Mouse (Mus musculus) left cerebral cortex, postnatal 25 days (tissue): ENCODE measurements around the gene Wdr17. TPM values are rescaled to one million over a fixed set of nuclear protein-coding genes. Genes with fewer than 3 reads are reported as not detected.

Experiments
- DNase-seq, 2 experiments: peaks; one replicate each; pipeline ENCODE4 v3.0.0; 2022; ENCODE audit warnings: low spot score in 2 of 2, mixed read lengths in 1 of 2
- intact Hi-C: fragments of 180-260 bp; cut with DNase I; formaldehyde crosslinking; loops from one replicate; pipeline ENCODE4 v1.15.1; 2025
- total RNA-seq, 2 experiments: library from RNA; stranded (reverse); gene quantifications; 2 replicates each; pipeline ENCODE4 v1.2.3; 2021

The Wdr17 gene
- total RNA-seq, 2 experiments from 2014 or later = 34.0 to 52.0 TPM

- intact Hi-C loops = no loop called here
- no peak for DNase-seq
These were observed 78.8 kb downstream of the Wdr17 start for GRCm38 (mm10) chr8:54808217-54808616.

DNA sequence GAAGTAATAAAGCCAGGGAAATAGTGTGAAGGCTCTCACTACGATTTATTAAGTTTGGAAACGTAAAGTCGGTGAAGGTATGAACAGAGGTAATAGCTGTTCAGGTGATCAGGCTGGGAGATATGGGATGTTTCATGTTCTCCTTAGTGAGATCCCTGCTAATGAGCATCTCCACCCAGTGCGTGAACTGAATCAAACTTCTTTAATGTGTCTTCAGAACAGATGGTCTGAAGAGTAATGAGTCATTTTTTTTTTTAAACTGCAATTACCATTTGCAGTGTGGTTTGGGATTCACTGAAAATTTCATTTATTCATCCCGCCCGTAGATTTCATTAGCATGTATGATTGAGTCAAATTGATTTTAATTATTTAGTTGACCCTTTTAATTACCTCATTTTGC, 80.8 kb downstream of the Wdr17 start:
- intact Hi-C loops = no loop called here
- peak in 1 of 2 experiments; percentile 28 for DNase-seq

GRCm38 (mm10) chr8:54792699-54793061, 94.3 kb downstream of the Wdr17 start:
- intact Hi-C loops = no loop called here
- DNase-seq = no peak

GRCm38 (mm10) chr8:54791858-54792698, 94.9 kb downstream of the Wdr17 start:
- intact Hi-C loops = no loop called here
- DNase-seq = peak in 1 of 2 experiments; percentile 24

DNA sequence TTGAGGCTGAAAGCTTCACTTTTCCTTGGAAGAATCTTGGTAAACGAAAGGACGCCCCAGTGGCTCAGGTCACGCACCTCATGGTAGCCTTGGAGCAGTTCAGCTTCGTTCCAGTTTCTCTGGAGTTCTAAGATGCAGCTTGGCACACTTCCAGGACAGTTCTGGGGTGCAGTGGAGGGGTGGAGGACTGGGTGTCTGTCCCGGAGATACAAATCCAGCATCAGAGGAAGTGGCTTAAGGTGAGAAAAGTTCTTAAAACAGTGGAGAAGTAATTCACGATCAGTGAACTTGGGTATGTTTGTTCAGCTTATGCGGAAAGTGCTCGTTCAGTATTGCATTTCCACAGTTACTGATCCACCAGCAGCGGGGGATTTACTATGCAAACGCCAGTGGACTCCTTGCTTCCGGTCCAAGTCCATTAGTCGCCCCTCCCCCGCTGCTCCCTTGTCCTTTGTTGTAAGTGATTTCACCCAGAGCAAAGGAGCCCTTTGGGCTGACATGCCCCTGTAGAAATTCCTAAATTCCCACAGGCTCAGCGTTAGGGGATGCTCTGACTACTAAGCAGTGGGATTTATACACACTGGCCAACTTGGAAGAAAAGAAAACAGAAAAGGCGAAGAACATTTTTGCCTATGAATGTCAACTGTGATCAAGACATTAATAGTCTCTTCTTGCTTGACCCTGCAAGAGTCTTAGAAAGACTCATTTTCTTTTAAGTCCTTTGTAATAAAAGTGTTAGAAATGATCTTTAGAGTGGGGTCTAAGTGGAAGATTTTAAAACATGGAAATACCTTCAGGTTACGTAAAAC, 106.6 kb downstream of the Wdr17 start:
- intact Hi-C loops = no loop called here
- peak; percentile 42 to 70 for DNase-seq

- peak; percentile 19 to 21 for DNase-seq
- intact Hi-C loops = no loop called here
These were observed 107.5 kb downstream of the Wdr17 start for GRCm38 (mm10) chr8:54779317-54780133.

DNA sequence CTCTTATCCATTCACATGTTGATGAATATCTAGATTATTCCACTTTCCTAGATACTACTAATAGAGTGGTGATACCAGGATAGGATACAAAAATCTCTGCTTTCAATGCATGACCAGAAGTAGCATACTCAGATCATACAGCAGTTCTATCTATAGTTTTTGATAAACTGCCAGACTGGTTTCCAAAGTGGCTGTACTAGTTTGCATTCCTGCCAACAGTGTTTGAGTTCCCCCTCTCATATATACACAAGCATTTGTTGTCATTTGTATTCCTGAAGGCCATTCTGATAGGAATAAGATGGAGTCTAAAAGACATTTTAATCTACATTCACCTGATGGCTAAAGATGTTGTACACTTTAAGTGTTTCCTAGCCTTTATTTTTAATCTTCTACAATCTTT, 110.0 kb downstream of the Wdr17 start:
- intact Hi-C loops = no loop called here
- DNase-seq = no peak

DNA sequence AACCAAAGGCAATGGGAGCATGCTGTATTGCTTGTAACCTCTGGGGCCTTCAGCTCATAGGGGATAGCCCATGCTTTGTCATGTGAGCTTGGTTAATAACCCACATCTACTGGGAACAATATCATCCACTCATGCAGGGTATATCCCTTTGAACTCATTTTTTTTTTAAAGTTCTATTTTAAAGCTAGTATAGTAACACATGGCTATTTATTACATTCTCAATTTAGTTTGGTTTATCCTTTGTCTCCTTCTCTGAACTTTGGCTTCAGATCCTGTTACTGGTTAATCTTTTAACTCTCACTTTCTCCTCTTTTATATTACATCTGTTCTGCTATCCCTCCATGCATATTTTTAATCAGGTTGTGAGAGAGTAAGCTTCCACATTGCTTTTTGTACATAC, 110.7 kb downstream of the Wdr17 start:
- intact Hi-C loops = no loop called here
- DNase-seq = no peak

- no peak for DNase-seq
- intact Hi-C loops = no loop called here
These were observed 129.3 kb downstream of the Wdr17 start for GRCm38 (mm10) chr8:54757646-54758045.

DNA sequence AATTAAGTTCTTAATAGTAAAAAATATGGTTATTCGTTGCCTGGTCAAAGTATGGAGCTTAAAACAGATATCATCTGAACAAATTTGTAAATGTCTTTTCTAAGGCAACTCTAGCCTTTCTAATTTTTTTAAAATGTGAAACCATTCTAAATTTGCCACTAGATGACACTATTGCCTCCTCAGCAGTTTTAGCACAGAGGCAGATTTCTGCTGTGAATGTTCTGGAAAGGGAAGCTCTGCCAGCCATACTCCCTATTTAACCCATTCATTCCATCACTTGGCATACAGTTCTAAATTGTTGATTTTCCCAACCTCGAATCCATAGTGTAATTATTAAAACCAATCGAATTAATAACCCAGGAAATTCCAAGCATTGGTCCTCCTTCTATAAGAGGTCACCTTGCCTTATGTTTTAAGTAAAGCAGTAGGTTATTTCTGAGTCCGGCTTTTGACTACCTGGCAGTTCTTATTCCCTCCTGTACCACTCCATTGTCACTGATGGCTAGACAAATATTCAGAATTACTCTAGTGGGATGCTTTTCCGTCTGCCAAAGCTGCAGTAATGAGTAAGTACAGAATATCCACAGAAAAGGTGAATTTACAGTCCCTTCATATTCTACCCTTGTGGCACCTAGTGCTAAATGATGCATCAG, 150.2 kb downstream of the Wdr17 start:
- DNase-seq = peak; percentile 37 to 67
- intact Hi-C loops = loop anchor here (5.0 to 10.0 kb wide), 3 partner anchors 91 to 232 kb away; partner anchors contain the start of gene Gpm6a

- intact Hi-C loops = loop anchor here (10.0 kb wide), 1 partner anchor 200 kb away; the partner anchor contains the start of genes Asb5 and Spcs3
- DNase-seq = no peak
These were observed 162.3 kb downstream of the Wdr17 start for GRCm38 (mm10) chr8:54724668-54725035.

- DNase-seq = peak; percentile 95 to 99
- intact Hi-C loops = loop anchor here (10.0 kb wide), 1 partner anchor 199 kb away; the partner anchor contains the start of genes Asb5 and Spcs3
These were observed 162.9 kb downstream of the Wdr17 start for GRCm38 (mm10) chr8:54723976-54724667.

GRCm38 (mm10) chr8:54718515-54718914, 168.5 kb downstream of the Wdr17 start:
- intact Hi-C loops = no loop called here
- DNase-seq = no peak

GRCm38 (mm10) chr8:54705743-54706142, 181.2 kb downstream of the Wdr17 start:
- DNase-seq = peak in 1 of 2 experiments; percentile 23
- intact Hi-C loops = no loop called here

- intact Hi-C loops = no loop called here
- no peak for DNase-seq
These were observed 215.2 kb downstream of the Wdr17 start for GRCm38 (mm10) chr8:54671806-54672205.

DNA sequence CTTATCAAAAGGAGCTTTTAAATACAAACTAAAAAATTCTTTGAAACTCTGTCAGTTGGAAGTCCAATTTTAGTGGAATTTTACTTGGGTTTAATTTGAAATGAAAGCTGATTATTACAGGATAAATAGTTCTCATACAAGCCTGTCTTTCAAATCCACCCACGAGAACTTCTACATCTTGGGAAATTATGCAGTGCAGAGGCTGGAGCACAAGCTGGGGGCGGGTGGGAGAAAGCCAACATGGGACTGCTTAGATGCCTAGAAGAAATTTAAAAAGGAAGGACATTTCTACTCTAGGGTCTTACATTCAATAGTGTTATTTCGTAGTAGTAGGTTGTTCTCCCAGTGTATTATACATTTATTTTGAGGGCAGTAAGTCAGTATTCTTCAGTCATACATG, 219.2 kb downstream of the Wdr17 start:
- DNase-seq = peak; percentile 22 to 89
- intact Hi-C loops = no loop called here

DNA sequence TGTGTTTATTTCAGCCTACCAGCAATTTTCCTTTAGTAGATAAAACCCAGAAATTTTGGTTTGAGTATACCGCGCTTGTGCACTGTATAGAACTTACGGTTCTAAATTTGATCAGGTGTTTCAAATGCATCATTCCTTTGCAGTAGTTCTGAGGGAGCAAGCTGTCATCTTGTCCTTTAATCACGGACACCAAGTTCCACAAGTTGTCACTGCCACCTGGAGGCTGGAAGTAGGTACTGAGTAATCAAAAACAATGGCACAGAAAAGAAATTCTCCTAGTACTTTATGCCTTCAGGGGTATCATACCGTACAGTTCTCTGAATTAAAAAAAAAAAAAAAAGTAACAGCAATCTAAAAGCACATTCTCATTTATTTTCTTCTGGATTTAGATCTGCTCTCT, 226.3 kb downstream of the Wdr17 start:
- DNase-seq = peak; percentile 67 to 78
- intact Hi-C loops = loop anchor here (1.0 to 5.0 kb wide), 2 partner anchors 133 to 153 kb away; partner anchors contain the start of genes Asb5 and Spcs3

- intact Hi-C loops = loop anchor here (1.0 to 5.0 kb wide), 2 partner anchors 132 to 152 kb away; partner anchors contain the start of genes Asb5 and Spcs3
- DNase-seq = no peak
These were observed 227.3 kb downstream of the Wdr17 start for GRCm38 (mm10) chr8:54659703-54660102.
